Mouse (Mus musculus) left cerebral cortex, postnatal 25 days (tissue): ENCODE measurements around the gene Lag3. TPM values are rescaled to one million over a fixed set of nuclear protein-coding genes. Genes with fewer than 3 reads are reported as not detected.

Experiments used
- DNase-seq, 2 experiments: peaks; one replicate each; pipeline ENCODE4 v3.0.0; 2022; ENCODE audit warnings: low spot score in 2 of 2, mixed read lengths in 1 of 2
- intact Hi-C: fragments of 180-260 bp; cut with DNase I; formaldehyde crosslinking; loops from one replicate; pipeline ENCODE4 v1.15.1; 2025
- total RNA-seq, 2 experiments: library from RNA; stranded (reverse); gene quantifications; 2 replicates each; pipeline ENCODE4 v1.2.3; 2021

Lag3 gene
- total RNA-seq, 2 experiments from 2014 or later: 2.9 to 3.6 TPM

DNA sequence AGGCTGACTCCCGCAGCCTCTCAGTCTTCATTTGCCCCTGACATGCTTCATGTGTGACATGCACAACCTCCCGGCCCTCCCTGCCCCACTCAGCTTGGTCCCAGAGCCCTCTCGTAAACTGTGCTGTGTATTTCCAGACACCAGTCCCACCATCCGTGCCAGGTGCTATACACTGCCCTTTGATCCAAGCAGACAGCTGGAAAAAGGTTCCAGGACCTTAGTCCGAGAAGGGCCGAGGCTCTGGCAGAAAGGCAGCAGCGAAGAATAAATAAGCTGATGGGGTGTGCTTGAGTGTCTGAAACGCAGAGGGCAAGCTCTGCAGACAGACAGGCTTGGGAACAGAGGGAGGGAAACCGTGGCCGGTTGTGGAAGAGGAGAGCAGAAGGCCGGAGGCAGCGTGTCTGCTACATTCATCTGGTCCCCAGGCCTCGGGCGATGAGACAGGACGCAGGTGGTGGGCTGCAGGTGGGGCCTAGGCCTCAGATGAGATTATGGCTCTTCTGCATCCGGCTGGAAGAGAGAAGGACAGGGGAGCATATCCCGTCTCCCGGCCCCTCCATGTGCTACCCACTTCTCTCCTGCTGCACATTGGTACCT is 45.6 kb downstream of the Lag3 start:
- no peak for DNase-seq
- intact Hi-C loops: no loop called here

DNA sequence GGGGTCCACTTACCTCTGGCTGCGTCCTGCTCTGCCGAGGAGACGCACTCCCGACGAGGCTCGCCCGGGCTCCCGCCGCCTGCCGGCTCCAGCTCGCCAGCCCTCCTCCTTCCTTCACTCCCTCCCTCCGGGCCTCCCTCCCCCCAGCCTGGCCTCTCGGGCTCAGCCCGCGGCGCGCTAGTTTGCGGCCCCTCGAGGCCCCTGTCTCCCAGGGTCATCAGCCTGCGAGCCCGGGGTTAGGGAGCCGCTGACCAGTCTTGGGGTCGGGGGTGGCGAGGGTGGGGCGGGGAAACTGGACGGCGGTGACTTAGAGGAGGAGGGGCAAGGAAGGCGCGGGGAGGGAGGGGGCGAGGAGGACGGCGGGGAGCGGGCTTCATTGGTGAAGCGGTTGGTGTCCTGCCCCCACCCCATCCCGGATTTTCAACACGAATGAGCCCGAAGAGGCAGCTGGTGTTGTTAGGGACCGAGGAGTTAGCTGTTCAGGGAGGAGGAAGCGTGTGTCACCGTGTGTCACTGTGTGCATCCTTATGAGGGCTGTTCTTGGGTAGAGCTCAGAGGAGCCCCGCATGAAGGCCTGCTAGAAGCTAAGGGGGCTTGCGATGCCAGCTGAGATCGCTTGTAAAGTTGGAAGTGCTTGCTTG is 47.7 kb downstream of the Lag3 start, which contains the start of gene Gpr162:
Gene Gpr162, minus strand, starts transcription at position 326 of the 641 bp plus-strand sequence.
- peak; percentile 65 to 84 for DNase-seq
- intact Hi-C loops: loop anchor here (1.0 kb wide), 1 partner anchor 41 kb away; no protein-coding TSS in a partner anchor

- intact Hi-C loops: loop anchor here (1.0 kb wide), 1 partner anchor 41 kb away; no protein-coding TSS in a partner anchor
- peak; percentile 20 to 37 for DNase-seq
These were observed 48.3 kb downstream of the Lag3 start for GRCm38 (mm10) chr6:124863125-124863657.

DNA sequence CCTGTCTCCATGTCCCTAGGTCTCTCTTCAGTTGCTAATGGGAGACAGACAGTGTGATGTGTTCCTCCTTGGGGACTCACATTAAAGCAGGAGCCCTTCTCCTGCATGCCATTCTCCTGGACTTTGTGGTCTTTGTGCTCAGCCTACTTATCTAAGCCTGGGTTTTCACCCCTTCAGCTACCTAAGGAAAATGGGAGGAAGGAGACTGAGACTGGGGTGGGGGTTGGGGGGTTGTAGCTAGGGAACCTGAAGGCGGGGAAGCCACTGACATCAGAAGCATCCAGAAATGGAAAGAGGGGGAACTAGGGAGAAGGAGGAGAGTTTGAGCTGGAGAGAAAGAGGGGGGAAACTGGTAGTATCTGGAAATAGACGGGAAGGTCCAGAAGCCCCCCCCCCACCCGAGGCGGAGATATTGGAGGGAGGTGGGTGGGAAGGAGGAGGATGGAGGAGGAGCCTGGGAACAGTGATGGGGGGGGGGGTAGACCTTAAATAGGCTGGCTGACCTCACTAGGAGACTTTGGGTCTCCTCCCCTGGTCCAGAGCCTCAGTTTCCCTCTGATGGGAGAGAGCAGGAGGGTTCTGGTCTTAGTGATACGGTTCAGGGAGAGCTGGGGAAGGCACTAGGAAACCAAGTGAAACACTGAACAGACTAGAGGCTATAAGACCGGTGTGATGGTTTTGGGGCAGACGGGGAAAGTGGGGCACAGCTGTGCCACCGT is 48.9 kb downstream of the Lag3 start:
- intact Hi-C loops: loop anchor here (1.0 kb wide), 2 partner anchors 42 to 69 kb away; partner anchors contain the start of gene Mlf2
- peak; percentile 35 to 74 for DNase-seq

DNA sequence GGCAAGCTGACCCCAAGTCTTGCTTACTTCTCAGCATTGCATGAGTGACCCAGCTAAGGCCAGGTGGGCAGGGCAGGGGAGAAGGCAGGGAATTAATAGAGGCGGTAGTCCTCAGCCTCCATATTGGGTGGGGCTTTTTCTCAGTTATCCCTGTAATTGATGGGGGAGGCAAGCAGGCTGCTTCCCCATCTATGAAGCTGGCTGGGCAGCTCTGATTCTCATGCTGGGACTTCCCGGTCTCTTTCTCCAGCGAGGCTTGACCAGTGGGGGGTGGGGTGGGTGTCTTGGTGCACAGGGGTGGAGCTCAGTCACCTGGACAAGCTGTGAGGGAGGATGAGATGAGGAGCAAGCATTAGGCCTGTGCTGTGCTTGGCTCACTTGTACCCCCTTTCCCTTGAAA is 49.7 kb downstream of the Lag3 start:
- intact Hi-C loops: loop anchor here (1.0 kb wide), 1 partner anchor 69 kb away; the partner anchor contains the start of gene Mlf2
- no peak for DNase-seq

GRCm38 (mm10) chr6:124861266-124861665 is 50.2 kb downstream of the Lag3 start:
- intact Hi-C loops: no loop called here
- DNase-seq: peak; percentile 31 to 40

GRCm38 (mm10) chr6:124860511-124860910 is 51.0 kb downstream of the Lag3 start:
- intact Hi-C loops: loop anchor here (1.0 kb wide), 1 partner anchor 57 kb away; no protein-coding TSS in a partner anchor
- DNase-seq: peak in 1 of 2 experiments; percentile 23

DNA sequence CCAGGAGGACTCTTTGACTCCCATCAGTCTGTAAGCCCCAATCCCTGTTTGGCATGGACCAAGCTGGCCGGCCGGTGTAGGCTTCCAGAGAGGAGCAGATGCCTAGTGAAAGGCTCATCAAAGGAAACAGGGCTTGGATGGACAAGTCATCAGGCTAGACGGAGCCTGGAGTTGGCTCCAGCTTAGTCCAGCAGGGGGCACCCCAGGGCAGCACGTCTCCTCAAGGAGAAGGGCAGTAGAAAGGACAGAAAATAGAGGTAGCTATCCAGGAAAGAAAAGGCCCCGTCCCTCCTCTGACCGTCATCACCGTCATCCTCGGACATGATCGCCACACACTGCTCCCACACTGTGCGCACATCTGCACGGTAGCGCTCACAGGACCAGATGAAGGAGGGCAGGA is 51.8 kb downstream of the Lag3 start:
- intact Hi-C loops: loop anchor here (1.0 to 5.0 kb wide), 2 partner anchors 58 to 223 kb away; no protein-coding TSS in a partner anchor

GRCm38 (mm10) chr6:124858561-124859318 is 52.8 kb downstream of the Lag3 start:
- intact Hi-C loops: loop anchor here (5.0 kb wide), 1 partner anchor 224 kb away; no protein-coding TSS in a partner anchor
- DNase-seq: no peak

More for the DNA sequence above, 51.8 kb downstream of the Lag3 start:
- DNase-seq: peak; percentile 88 to 91

DNA sequence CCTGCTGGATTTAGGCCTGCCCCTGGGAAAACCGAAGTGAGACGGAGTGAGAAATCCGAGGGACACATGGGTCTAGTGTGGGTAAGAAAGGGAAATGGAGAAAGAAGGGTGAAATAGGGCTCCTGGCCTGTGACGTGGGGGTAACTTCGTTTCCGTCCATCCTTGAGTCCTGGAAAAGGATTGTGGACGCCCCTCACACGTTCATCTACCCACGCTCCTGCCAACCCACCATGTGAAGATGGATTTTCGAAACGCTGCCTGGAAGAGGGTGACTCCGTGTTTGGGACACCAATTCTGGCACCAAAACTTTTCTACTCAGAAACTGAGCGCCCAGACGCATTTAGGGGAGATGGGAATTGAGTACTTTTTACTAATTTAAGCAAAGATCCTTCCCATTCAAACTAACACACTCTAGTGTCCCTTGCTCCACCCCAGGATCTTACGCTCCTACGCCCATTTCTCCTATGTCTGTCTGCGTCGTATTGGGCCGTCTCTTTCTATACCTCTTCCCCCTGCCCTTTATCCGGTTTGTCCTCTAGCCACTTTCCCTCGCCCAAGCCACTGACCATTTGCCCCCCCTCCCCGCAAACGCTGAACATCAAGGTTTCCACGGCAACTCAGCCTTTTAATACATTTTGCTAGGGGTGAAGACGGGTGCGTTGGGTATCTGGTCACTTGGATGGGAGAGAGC is 53.5 kb downstream of the Lag3 start:
- peak in 1 of 2 experiments; percentile 28 for DNase-seq
- intact Hi-C loops: loop anchor here (1.0 to 5.0 kb wide), 4 partner anchors 60 to 224 kb away; partner anchors contain the start of genes Mlf2 and Pianp

- peak; percentile 83 to 88 for DNase-seq
- intact Hi-C loops: loop anchor here (1.0 to 5.0 kb wide), 4 partner anchors 61 to 225 kb away; partner anchors contain the start of genes Mlf2 and Pianp
These were observed 54.3 kb downstream of the Lag3 start, which contains the start of gene P3h3 for GRCm38 (mm10) chr6:124856916-124857839. Gene P3h3, minus strand, starts transcription at chr6:124857752.

DNA sequence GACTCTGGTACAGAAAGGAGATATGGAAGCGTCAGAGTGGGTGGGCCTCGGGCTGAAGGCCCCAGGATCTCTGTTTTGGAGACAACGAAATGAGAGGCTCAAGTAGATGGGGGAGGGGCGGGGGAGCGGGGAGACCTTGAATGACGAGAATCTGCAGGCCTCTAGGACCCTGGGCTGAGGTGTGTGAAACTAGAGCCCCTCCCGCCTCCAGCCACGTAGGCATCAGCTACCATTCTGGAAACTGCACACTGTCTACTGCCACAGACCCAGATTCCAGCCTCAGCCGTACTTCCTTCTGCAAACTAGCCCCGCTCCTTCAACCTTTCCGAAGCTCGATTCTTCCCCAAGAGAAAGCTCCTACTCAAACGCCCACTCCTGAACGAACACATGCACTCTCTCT is 55.2 kb downstream of the Lag3 start:
- intact Hi-C loops: loop anchor here (2.0 to 5.0 kb wide), 2 partner anchors 140 to 226 kb away; partner anchors contain the start of gene Pianp
- peak; percentile 57 to 68 for DNase-seq

GRCm38 (mm10) chr6:124854647-124855046 is 56.9 kb downstream of the Lag3 start:
- intact Hi-C loops: loop anchor here (5.0 kb wide), 1 partner anchor 228 kb away; no protein-coding TSS in a partner anchor
- DNase-seq: no peak
